In genomic region chr2:16397501-16397900, GRCm38 (mm10) we compare ENCODE assay signal across 29 mouse cellular contexts. TPM values are rescaled to one million over a fixed set of nuclear protein-coding genes. Genes with fewer than 3 reads are reported as not detected.
DNase-seq lines count a peak whose midpoint lies in the region; ATAC-seq lines count a peak whose summit lies in the region.
"Had no signal": no experiment of that assay in that cellular context is flagged by ENCODE, and none has a peak within 500 bp of the region (broad histone marks: within the 10 kb centered on the region; RNA-seq: fewer than 3 reads in every experiment).

No protein-coding gene starts in this region.

- no peak overlapping the region for H3K4me2 ChIP-seq in intestine, embryonic 16.5 days (ENCODE audit: low read depth, low read length)
- H3K4me2 ChIP-seq in midbrain, embryonic 16.5 days (ENCODE audit: low read length): no peak overlapping the region
- H3K4me2 ChIP-seq: embryonic facial prominence, embryonic 12.5 days; hindbrain, embryonic 12.5 days; limb, embryonic 15.5 days; liver, embryonic 15.5 days; lung, embryonic 14.5 days; midbrain, embryonic 11.5 days had no signal

- peak; percentile 52 for DNase-seq in ZHBTc4 (ENCODE audit: low read depth, low spot score)
- peak; percentile 91 for DNase-seq in kidney, adult 9 months
- peak; percentile 68 for DNase-seq in kidney, postnatal 14 days
- DNase-seq: adrenal gland, postnatal 25 days; B cell, adult 2 months; cerebellum, adult 11-12 months; cerebellum, adult 9-11 months; embryo, embryonic 11 days; gastrocnemius, adult 2 months; gastrocnemius, postnatal 36 days; heart, postnatal 36 days; layer of hippocampus, adult 9-11 months; lung, embryonic 14.5 days; lung, postnatal 14 days; retina, postnatal 1 day; right cerebral cortex, postnatal 14 days; thymus, postnatal 4 days had no signal

- no peak overlapping the region for H3K9ac ChIP-seq in intestine, embryonic 16.5 days (ENCODE audit: low read depth, low read length)
- H3K9ac ChIP-seq in midbrain, embryonic 16.5 days (ENCODE audit: low read depth, low read length): no peak overlapping the region
- H3K9ac ChIP-seq: embryonic facial prominence, embryonic 12.5 days; hindbrain, embryonic 12.5 days; limb, embryonic 15.5 days; liver, embryonic 15.5 days; lung, embryonic 14.5 days had no signal

- H3K4me1 ChIP-seq in intestine, embryonic 16.5 days (ENCODE audit: control insufficient read depth, insufficient read depth, low read length): no peaks in the 10 kb centered on the region
- H3K4me1 ChIP-seq in midbrain, embryonic 16.5 days (ENCODE audit: control insufficient read depth, insufficient read depth, low read length): no peaks in the 10 kb centered on the region
- H3K4me1 ChIP-seq: embryonic facial prominence, embryonic 12.5 days; forebrain, embryonic 10.5 days; hindbrain, embryonic 12.5 days; limb, embryonic 10.5 days; limb, embryonic 15.5 days; liver, embryonic 15.5 days had no signal

- peak; percentile 88 for ATAC-seq in intestine, embryonic 16.5 days
- no peak for ATAC-seq in activated CD4-positive, CD25-positive, alpha-beta regulatory T cell, adult 4 months
- ATAC-seq in midbrain, embryonic 16.5 days: no peak
- ATAC-seq in erythroid progenitor cell, adult 5-6 weeks (replicated peaks; ENCODE audit: low FRiP score, poor library complexity, severe bottlenecking): no peak
- ATAC-seq: forebrain, embryonic 16.5 days had no signal

- WGBS in intestine, embryonic 16.5 days: 73% methylated on average over 3 of the region's 3 CpGs
- 73% methylated on average over 3 of the region's 3 CpGs for WGBS in midbrain, embryonic 16.5 days

- no peak overlapping the region for H3K4me3 ChIP-seq in intestine, embryonic 16.5 days (ENCODE audit: low read length)
- H3K4me3 ChIP-seq in midbrain, embryonic 16.5 days (ENCODE audit: low read depth, low read length): no peak overlapping the region
- H3K4me3 ChIP-seq: embryonic facial prominence, embryonic 12.5 days; forebrain, embryonic 10.5 days; gastrocnemius, adult 2 months; hindbrain, embryonic 12.5 days; limb, embryonic 10.5 days; limb, embryonic 15.5 days; liver, embryonic 15.5 days had no signal

- no peak overlapping the region for H3K27ac ChIP-seq in intestine, embryonic 16.5 days (ENCODE audit: low read length)
- H3K27ac ChIP-seq in midbrain, embryonic 16.5 days (ENCODE audit: low read length): no peak overlapping the region
- H3K27ac ChIP-seq: embryonic facial prominence, embryonic 12.5 days; forebrain, embryonic 10.5 days; gastrocnemius, adult 2 months; hindbrain, embryonic 12.5 days; limb, embryonic 10.5 days; limb, embryonic 15.5 days; liver, embryonic 15.5 days had no signal

- H3K36me3 ChIP-seq in intestine, embryonic 16.5 days (ENCODE audit: control insufficient read depth, insufficient read depth, low read length): no peaks in the 10 kb centered on the region
- no peaks in the 10 kb centered on the region for H3K36me3 ChIP-seq in midbrain, embryonic 16.5 days (ENCODE audit: control insufficient read depth, insufficient read depth, low read length)
- H3K36me3 ChIP-seq: embryonic facial prominence, embryonic 12.5 days; forebrain, embryonic 10.5 days; hindbrain, embryonic 12.5 days; limb, embryonic 10.5 days; limb, embryonic 15.5 days; liver, embryonic 15.5 days had no signal

- no peaks in the 10 kb centered on the region for H3K9me3 ChIP-seq in intestine, embryonic 16.5 days (ENCODE audit: control insufficient read depth, low read length)
- no peaks in the 10 kb centered on the region for H3K9me3 ChIP-seq in midbrain, embryonic 16.5 days (replicated peaks; ENCODE audit: control insufficient read depth, low read length, poor library complexity, severe bottlenecking)
- H3K9me3 ChIP-seq: embryonic facial prominence, embryonic 12.5 days; forebrain, embryonic 10.5 days; hindbrain, embryonic 12.5 days; limb, embryonic 10.5 days; limb, embryonic 15.5 days; liver, embryonic 15.5 days had no signal

- H3K27me3 ChIP-seq in intestine, embryonic 16.5 days (replicated peaks; ENCODE audit: control insufficient read depth, insufficient read depth, low read length): no peaks in the 10 kb centered on the region
- no peaks in the 10 kb centered on the region for H3K27me3 ChIP-seq in midbrain, embryonic 16.5 days (ENCODE audit: control insufficient read depth, insufficient read depth, low read depth, low read length)
- H3K27me3 ChIP-seq: embryonic facial prominence, embryonic 12.5 days; hindbrain, embryonic 12.5 days; limb, embryonic 15.5 days; liver, embryonic 15.5 days had no signal

RNA-seq across cellular contexts. Expression of gene Plxdc2, which starts 41.4 kb away (rescaled TPM):
- polyA plus RNA-seq in intestine, embryonic 16.5 days (2015; fragmentation: Nextera tagmentation; extraction: Ambion mirVana): 12.4 and 13.3 TPM in 2 replicates
- 1 to 10 TPM in 1 of 2 experiments, under 1 TPM in 1; 0.22 to 1.9 TPM for polyA plus RNA-seq in activated CD4-positive, CD25-positive, alpha-beta regulatory T cell, adult 4 months (2017; shearing (Covaris generic))
- 20.3 and 23.5 TPM in 2 replicates for polyA plus RNA-seq in midbrain, embryonic 16.5 days (2015; fragmentation: Nextera tagmentation; extraction: Ambion mirVana)
- 0.36 and 3.8 TPM in 2 replicates for total RNA-seq in erythroid progenitor cell, adult 5-6 weeks (2015; ENCODE audit: low replicate concordance)
- 4.4 and 6.4 TPM in 2 replicates for total RNA-seq in erythroid progenitor cell, adult 5-6 weeks (2017; ENCODE audit: low replicate concordance)
